Mouse (Mus musculus) retina, embryonic 14.5 days (tissue): Measurements from ENCODE around the gene Itgb3.

ENCODE experiments used
- DNase-seq: peaks from one replicate; pipeline ENCODE4 v3.0.0-alpha.2; 2015; ENCODE audit warnings: low spot score

Gene Itgb3

GRCm38 (mm10) chr11:104661106-104661505 is 53.3 kb downstream of the Itgb3 start:
- no peak for DNase-seq

GRCm38 (mm10) chr11:104661531-104662205 is 53.9 kb downstream of the Itgb3 start:
- DNase-seq: no peak

- DNase-seq: no peak
Observed at GRCm38 (mm10) chr11:104662573-104662972, 54.8 kb downstream of the Itgb3 start.

- DNase-seq: no peak
Observed at GRCm38 (mm10) chr11:104663241-104663877, 55.6 kb downstream of the Itgb3 start.

GRCm38 (mm10) chr11:104663878-104664261 is 56.1 kb downstream of the Itgb3 start:
- DNase-seq: no peak

GRCm38 (mm10) chr11:104664441-104664840 is 56.6 kb downstream of the Itgb3 start:
- no peak for DNase-seq

- DNase-seq: no peak
Observed at GRCm38 (mm10) chr11:104667399-104667798, 59.6 kb downstream of the Itgb3 start.

- no peak for DNase-seq
Observed at GRCm38 (mm10) chr11:104673412-104673811, 65.6 kb downstream of the Itgb3 start.

- DNase-seq: no peak
Observed at GRCm38 (mm10) chr11:104674768-104675167, 67.0 kb downstream of the Itgb3 start.

- DNase-seq: no peak
Observed at GRCm38 (mm10) chr11:104685548-104685947, 77.7 kb downstream of the Itgb3 start, which contains the start of gene Gm11639. TSS of gene Gm11639 (plus strand) at chr11:104685707.

GRCm38 (mm10) chr11:104693235-104693634 is 85.4 kb downstream of the Itgb3 start:
- no peak for DNase-seq

GRCm38 (mm10) chr11:104704097-104704496 is 96.3 kb downstream of the Itgb3 start:
- DNase-seq: peak; percentile 27

- no peak for DNase-seq
Observed at GRCm38 (mm10) chr11:104707084-104707483, 99.3 kb downstream of the Itgb3 start.
